Mouse (Mus musculus): ENCODE data around the gene Cfdp1.

DNA sequence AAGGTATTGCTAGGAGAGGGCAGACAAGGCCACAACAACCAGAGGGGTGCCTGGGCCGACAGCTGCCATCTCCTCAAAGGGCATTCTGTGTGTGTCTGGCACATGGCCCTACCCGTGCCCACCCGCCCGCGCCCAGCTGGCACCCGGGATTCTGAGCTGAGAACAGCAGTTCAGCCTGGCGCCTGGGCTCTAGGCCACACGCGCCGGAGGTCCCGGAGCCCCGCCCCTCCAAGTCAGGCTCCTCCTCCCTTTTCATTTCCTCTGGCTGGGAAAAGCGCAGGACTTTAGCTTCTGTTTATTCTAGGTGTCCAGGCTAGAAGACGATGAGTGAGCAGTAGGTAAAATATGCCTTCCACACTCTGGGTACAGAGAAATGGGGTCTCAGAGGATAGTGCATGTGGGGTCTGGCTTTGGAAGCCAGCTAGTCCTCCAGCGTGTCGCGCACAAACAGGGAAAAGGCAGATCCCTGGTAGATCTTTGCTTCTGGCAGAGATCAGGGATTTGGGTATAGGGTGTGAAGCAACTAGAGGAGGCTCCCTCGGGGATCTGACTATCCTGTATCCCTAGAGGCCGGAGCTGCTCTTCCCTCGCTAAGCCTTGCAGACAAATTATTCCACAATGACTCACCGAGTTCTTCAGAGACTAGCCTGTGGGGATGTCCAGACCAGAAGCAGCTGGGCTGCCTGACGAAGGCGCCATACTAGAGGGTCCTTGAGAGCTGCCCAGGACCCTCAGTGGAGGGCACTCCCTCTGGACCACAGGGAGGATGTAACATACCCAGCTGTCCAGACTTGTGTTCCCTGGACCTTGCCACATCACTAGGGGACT, 108.3 kb downstream of the Cfdp1 start:
- TF ChIP-seq POLR2A (IDR thresholded peaks at IDR 0.05; ENCODE audit: borderline replicate concordance, insufficient read depth, low read length) (no peak), CTCF (IDR thresholded peaks at IDR 0.05; ENCODE audit: borderline replicate concordance, insufficient read depth, low read depth, low read length) (no peak)
